Mouse (Mus musculus) layer of hippocampus, postnatal 36 days (tissue): ENCODE measurements around the gene Gm9945. TPM values are rescaled to one million over a fixed set of nuclear protein-coding genes. Genes with fewer than 3 reads are reported as not detected.

Source experiments
- DNase-seq, 2 experiments: peaks; one replicate each; pipeline ENCODE4 v3.0.0; 2022
- total RNA-seq, 2 experiments: library from RNA; stranded (reverse); gene quantifications; 2 replicates each; pipeline ENCODE4 v1.2.3; 2021

Gm9945 gene
- total RNA-seq, 2 experiments from 2014 or later = 2.3 TPM

GRCm38 (mm10) chr11:53495417-53495816 lies 15.5 kb downstream of the Gm9945 start:
- no peak for DNase-seq

GRCm38 (mm10) chr11:53496946-53497345 lies 17.0 kb downstream of the Gm9945 start:
- DNase-seq = no peak

- no peak for DNase-seq
These were observed 20.6 kb downstream of the Gm9945 start for GRCm38 (mm10) chr11:53500569-53500968.

- no peak for DNase-seq
These were observed 22.2 kb downstream of the Gm9945 start for GRCm38 (mm10) chr11:53502039-53502765.

- no peak for DNase-seq
These were observed 23.8 kb downstream of the Gm9945 start for GRCm38 (mm10) chr11:53503738-53504137.

- no peak for DNase-seq
These were observed 24.4 kb downstream of the Gm9945 start for GRCm38 (mm10) chr11:53504376-53504775.

GRCm38 (mm10) chr11:53505026-53505663 lies 25.2 kb downstream of the Gm9945 start:
- DNase-seq = no peak

- DNase-seq = no peak
These were observed 27.3 kb downstream of the Gm9945 start for GRCm38 (mm10) chr11:53507098-53507805.

- DNase-seq = no peak
These were observed 28.2 kb downstream of the Gm9945 start for GRCm38 (mm10) chr11:53508152-53508551.

GRCm38 (mm10) chr11:53508591-53508990 lies 28.6 kb downstream of the Gm9945 start:
- no peak for DNase-seq

- no peak for DNase-seq
These were observed 30.4 kb downstream of the Gm9945 start for GRCm38 (mm10) chr11:53510351-53510750.

- DNase-seq = no peak
These were observed 37.0 kb downstream of the Gm9945 start for GRCm38 (mm10) chr11:53516775-53517627.

GRCm38 (mm10) chr11:53518759-53519158 lies 38.8 kb downstream of the Gm9945 start:
- DNase-seq = no peak

- DNase-seq = peak; percentile 67 to 75
These were observed 39.5 kb downstream of the Gm9945 start, which contains the start of gene Sept8 for GRCm38 (mm10) chr11:53519207-53520121. Gene Sept8 (plus strand): TSS chr11:53519257.

- DNase-seq = peak; percentile 68 to 77
These were observed 40.4 kb downstream of the Gm9945 start for GRCm38 (mm10) chr11:53520122-53520978.

GRCm38 (mm10) chr11:53521120-53521820 lies 41.3 kb downstream of the Gm9945 start:
- no peak for DNase-seq

GRCm38 (mm10) chr11:53521821-53522131 lies 41.8 kb downstream of the Gm9945 start:
- DNase-seq = no peak

GRCm38 (mm10) chr11:53522362-53522761 lies 42.4 kb downstream of the Gm9945 start:
- no peak for DNase-seq

GRCm38 (mm10) chr11:53522930-53523329 lies 43.0 kb downstream of the Gm9945 start:
- DNase-seq = peak; percentile 58 to 68
